Mouse (Mus musculus) myocyte (in vitro differentiated cells): ENCODE results near the gene Nt5c. TPM values are rescaled to one million over a fixed set of nuclear protein-coding genes. Genes with fewer than 3 reads are reported as not detected.

Experiments used
- H3K27me3 ChIP-seq: one replicate; pipeline ENCODE4 v1.6.1; 2011; ENCODE audit not compliant: control insufficient read depth, insufficient read depth, insufficient read length
- H3K36me3 ChIP-seq: one replicate; pipeline ENCODE4 v1.6.1; 2011; ENCODE audit not compliant: control insufficient read depth, insufficient read depth
- H3K4me2 ChIP-seq: one replicate; pipeline ENCODE4 v1.6.1; 2011; ENCODE audit warnings: low read depth, control low read depth
- H3K4me3 ChIP-seq: one replicate; pipeline ENCODE4 v1.5.1; 2011; ENCODE audit warnings: mild to moderate bottlenecking, control low read depth, moderate library complexity
- H3K79me2 ChIP-seq: one replicate; pipeline ENCODE4 v1.6.1; 2011; ENCODE audit not compliant: control insufficient read depth, insufficient read depth
- H3ac ChIP-seq: one replicate; pipeline ENCODE4 v1.6.1; 2011; ENCODE audit not compliant: control insufficient read depth, insufficient read length
- CEBPB ChIP-seq: IDR thresholded peaks from 2 replicates; pipeline ENCODE4 v1.6.1; 2011; ENCODE audit warnings: mild to moderate bottlenecking, moderate library complexity; ENCODE audit not compliant: poor library complexity, insufficient read depth, severe bottlenecking
- E2F4 ChIP-seq: IDR thresholded peaks from one replicate; pipeline ENCODE4 v1.6.1; 2011; ENCODE audit warnings: mild to moderate bottlenecking, control low read depth, moderate library complexity; ENCODE audit not compliant: insufficient read depth
- MAX ChIP-seq: IDR thresholded peaks from one replicate; pipeline ENCODE4 v1.6.1; 2011; ENCODE audit warnings: low read depth, mild to moderate bottlenecking, control low read depth
- MYOD1 ChIP-seq, 3 experiments: IDR thresholded peaks; one replicate each; pipeline ENCODE4 v1.6.1; 2011; ENCODE audit warnings: control low read depth in 2 of 3, low read depth in 2 of 3, mild to moderate bottlenecking in 2 of 3, moderate library complexity in 1 of 3; ENCODE audit not compliant: insufficient read length in 2 of 3, control insufficient read depth in 1 of 3
- MYOG ChIP-seq, 3 experiments: IDR thresholded peaks; one replicate each; pipeline ENCODE4 v1.6.1; 2011; ENCODE audit warnings: control low read depth in 2 of 3, low read depth in 2 of 3, mild to moderate bottlenecking in 2 of 3; ENCODE audit not compliant: insufficient read length in 2 of 3, control insufficient read depth in 1 of 3, insufficient read depth in 1 of 3
- POLR2A ChIP-seq: IDR thresholded peaks from one replicate; pipeline ENCODE4 v1.6.1; 2011; ENCODE audit warnings: low read depth, mild to moderate bottlenecking, control low read depth, moderate library complexity; ENCODE audit not compliant: insufficient read length
- POLR2AphosphoS2 ChIP-seq: IDR thresholded peaks from one replicate; pipeline ENCODE4 v1.6.1; 2011; ENCODE audit warnings: low read depth, control low read depth; ENCODE audit not compliant: insufficient read length
- REST ChIP-seq: IDR thresholded peaks from one replicate; pipeline ENCODE4 v1.6.1; 2011; ENCODE audit warnings: mild to moderate bottlenecking, control low read depth, moderate library complexity; ENCODE audit not compliant: insufficient read depth, insufficient read length
- SRF ChIP-seq: IDR thresholded peaks from one replicate; pipeline ENCODE4 v1.6.1; 2011; ENCODE audit warnings: low read depth; ENCODE audit not compliant: control insufficient read depth, insufficient read length
- TCF12 ChIP-seq: IDR thresholded peaks from one replicate; pipeline ENCODE4 v1.6.1; 2011; ENCODE audit warnings: mild to moderate bottlenecking, control low read depth; ENCODE audit not compliant: poor library complexity, insufficient read depth, severe bottlenecking
- TCF3 ChIP-seq: IDR thresholded peaks from one replicate; pipeline ENCODE4 v1.6.1; 2011; ENCODE audit warnings: low read depth, control low read depth; ENCODE audit not compliant: insufficient read length
- USF1 ChIP-seq: IDR thresholded peaks from one replicate; pipeline ENCODE4 v1.6.1; 2011; ENCODE audit warnings: low read depth, mild to moderate bottlenecking, control low read depth, moderate library complexity
- polyA plus RNA-seq: library from polyadenylated mRNA; unstranded; fragments of >200 nt; fragmentation: generic; extraction: Trizol; gene quantifications from one replicate; pipeline ENCODE4 v1.2.1, GENCODE M21; 2012; ENCODE audit warnings: missing spikeins

Nt5c gene
- polyA plus RNA-seq, 1 experiment, result 64.0 TPM

DNA sequence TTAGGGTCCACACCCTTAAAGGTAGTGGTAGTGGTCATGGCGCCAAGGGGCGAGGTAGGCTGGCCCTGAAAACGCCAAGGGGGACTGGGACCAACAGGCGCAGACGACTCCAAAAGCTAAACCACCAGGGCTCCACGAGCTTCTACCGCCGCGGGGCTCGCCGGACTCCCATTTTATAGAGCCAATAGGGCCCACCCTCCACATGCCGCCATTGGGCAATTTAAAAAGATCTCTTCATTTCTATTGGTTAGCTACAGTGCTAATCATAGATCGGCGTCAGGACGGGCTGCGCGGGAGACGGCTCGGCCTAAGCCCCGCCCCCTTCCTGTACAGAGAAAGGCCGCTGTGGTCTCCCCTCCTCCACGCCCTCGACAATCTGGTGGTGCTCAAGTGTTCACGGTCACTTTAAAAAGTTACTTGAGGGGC lies 22.6 kb upstream of the Nt5c start, which contains the start of gene Jpt1:
Gene Jpt1, minus strand, starts transcription at position 150 of the 426 bp plus-strand sequence.
- Histone ChIP-seq H3K36me3 (no peaks in the 10 kb centered on the region), H3K4me3 (peak within 1 kb of the TSS; percentile 92), H3ac (peak within 1 kb of the TSS; percentile 59), H3K79me2 (peaks cover 48% of the 10 kb centered on the region), H3K27me3 (no peaks in the 10 kb centered on the region), H3K4me2 (peak within 1 kb of the TSS; percentile 96)
- no peak for TF ChIP-seq USF1
- TF ChIP-seq REST, result no peak
- no peak for TF ChIP-seq MYOD1 (IDR thresholded peaks at IDR 0.05; ENCODE audit: control insufficient read depth in 1 of 3, insufficient read length in 2 of 3, low read depth in 2 of 3)
- TF ChIP-seq MAX, result no peak
- TF ChIP-seq E2F4, result peak; percentile 33
- peak; percentile 95 for TF ChIP-seq POLR2AphosphoS2
- TF ChIP-seq POLR2A, result peak; percentile 95
- TF ChIP-seq MYOG (IDR thresholded peaks at IDR 0.05; ENCODE audit: control insufficient read depth in 1 of 3, insufficient read depth in 1 of 3, insufficient read length in 2 of 3, low read depth in 2 of 3), result no peak
- no peak for TF ChIP-seq CEBPB

DNA sequence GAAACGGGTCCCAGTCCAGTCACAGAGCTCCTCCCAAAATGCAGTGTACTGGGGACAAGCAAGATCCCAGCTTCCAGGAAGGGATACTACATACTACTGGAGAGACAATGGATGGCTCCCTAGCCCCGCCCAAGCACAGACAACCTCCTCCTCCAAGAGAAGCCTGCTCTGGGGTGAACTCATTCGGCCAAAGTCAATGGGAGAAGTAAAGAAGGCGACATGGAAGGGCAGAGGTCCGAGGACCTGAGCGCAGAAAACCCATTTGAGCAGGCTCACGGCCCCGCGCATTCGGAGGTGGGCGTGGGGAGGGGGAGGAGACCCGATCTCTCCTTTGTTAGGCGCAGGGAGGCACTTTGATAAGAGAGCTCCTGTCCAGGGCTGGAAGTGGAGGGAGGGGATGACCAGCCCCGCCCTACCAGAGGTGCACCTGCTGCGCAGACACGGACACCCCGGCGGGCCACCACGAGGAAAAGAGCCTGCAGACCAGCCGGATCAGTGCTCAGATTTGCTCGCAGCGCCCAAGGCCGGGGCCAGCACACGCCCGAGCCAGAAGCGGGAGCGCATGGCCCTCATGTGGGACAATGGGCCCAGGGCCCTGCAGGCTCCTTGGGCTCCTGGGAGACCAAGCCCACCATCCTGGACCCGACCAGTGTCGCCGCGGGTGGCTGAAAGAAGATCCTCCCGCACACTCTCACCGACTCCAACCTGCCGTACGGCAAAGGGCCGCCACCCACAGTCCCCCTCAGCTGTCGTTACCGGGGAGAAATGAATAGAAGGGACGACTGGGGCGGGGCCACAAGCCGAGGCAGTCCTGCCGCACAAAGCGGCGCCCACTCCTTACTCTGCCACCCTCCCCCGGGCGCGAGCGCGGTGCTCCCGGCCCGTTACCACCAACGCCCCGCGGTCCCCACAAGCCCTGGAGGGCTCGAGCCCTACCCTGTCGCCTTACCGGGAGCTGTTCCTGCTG lies 21.9 kb upstream of the Nt5c start:
- TF ChIP-seq SRF (no peak), POLR2AphosphoS2 (no peak), CEBPB (no peak), MYOD1 (IDR thresholded peaks at IDR 0.05; ENCODE audit: control insufficient read depth in 1 of 3, insufficient read length in 2 of 3, low read depth in 2 of 3) (peak in 2 of 3 experiments; percentile 48 to 74), MAX (no peak), MYOG (IDR thresholded peaks at IDR 0.05; ENCODE audit: control insufficient read depth in 1 of 3, insufficient read depth in 1 of 3, insufficient read length in 2 of 3, low read depth in 2 of 3) (peak in 1 of 3 experiments; percentile 69), POLR2A (no peak), E2F4 (no peak), TCF12 (no peak)
- H3K79me2 ChIP-seq, result peaks cover 54% of the 10 kb centered on the region
- H3ac ChIP-seq, result peak overlapping the region; percentile 59
- H3K4me3 ChIP-seq, result peak overlapping the region; percentile 92
- H3K4me2 ChIP-seq, result peak overlapping the region; percentile 96
- no peaks in the 10 kb centered on the region for H3K27me3 ChIP-seq
- no peaks in the 10 kb centered on the region for H3K36me3 ChIP-seq

DNA sequence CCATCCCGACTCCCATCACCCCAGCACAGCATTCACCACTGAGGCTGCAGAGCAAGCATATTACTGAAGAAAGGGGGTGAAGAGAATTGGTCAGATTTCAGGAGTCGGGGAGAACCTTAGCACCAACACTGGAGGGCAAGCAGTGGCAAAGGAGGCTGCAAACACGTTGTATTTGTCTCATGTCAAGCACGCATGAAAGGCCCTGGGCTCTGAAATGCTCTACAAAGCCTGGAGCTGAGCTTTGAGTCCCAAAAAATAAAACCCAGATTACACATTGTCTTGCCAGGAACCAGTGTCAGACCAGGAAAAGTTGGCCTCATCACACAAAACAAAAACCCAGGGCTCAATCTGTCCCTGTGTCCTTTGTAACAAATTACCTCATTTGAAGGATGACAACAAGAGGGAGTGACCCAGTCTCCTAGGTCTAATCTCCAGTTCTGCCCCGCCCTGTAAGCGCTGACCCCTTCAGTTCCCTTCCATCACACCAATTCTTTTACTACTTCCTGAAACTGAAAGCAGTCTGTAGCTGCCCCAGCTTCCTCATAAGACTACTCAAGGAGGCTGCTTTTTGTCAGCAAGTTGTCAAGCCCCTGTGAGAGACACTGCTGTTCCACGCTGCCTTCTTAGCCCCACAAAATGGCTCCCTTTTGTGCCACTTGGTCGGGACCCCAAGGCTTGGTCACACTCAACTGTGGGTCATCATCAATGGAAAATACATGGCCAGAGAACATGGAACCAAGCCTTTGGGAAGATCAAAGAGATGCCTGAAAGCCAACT lies 20.9 kb upstream of the Nt5c start:
- H3K4me2 ChIP-seq, result peak overlapping the region; percentile 96
- TF ChIP-seq TCF12, result no peak
- TF ChIP-seq POLR2AphosphoS2, result peak; percentile 26

GRCm38 (mm10) chr11:115512004-115512403 lies 20.3 kb upstream of the Nt5c start:
- no peaks in the 10 kb centered on the region for H3K36me3 ChIP-seq
- TF ChIP-seq CEBPB (no peak), MYOG (IDR thresholded peaks at IDR 0.05; ENCODE audit: control insufficient read depth in 1 of 3, insufficient read depth in 1 of 3, insufficient read length in 2 of 3, low read depth in 2 of 3) (no peak), TCF3 (no peak), REST (no peak), MAX (no peak), SRF (no peak), POLR2A (no peak), MYOD1 (IDR thresholded peaks at IDR 0.05; ENCODE audit: control insufficient read depth in 1 of 3, insufficient read length in 2 of 3, low read depth in 2 of 3) (no peak), POLR2AphosphoS2 (no peak), E2F4 (no peak), TCF12 (no peak), USF1 (no peak)

More for the DNA sequence above, 20.9 kb upstream of the Nt5c start:
- Histone ChIP-seq H3ac (peak overlapping the region; percentile 59), H3K27me3 (no peaks in the 10 kb centered on the region), H3K79me2 (peaks cover 64% of the 10 kb centered on the region), H3K36me3 (no peaks in the 10 kb centered on the region), H3K4me3 (peak overlapping the region; percentile 92)

More at GRCm38 (mm10) chr11:115512004-115512403, 20.3 kb upstream of the Nt5c start:
- Histone ChIP-seq H3K27me3 (no peaks in the 10 kb centered on the region), H3ac (no peak overlapping the region), H3K79me2 (peaks cover 70% of the 10 kb centered on the region), H3K4me2 (peak overlapping the region; percentile 96), H3K4me3 (peak overlapping the region; percentile 92)
